Mouse (Mus musculus): Measurements from ENCODE around the gene Olfr312. TPM values are rescaled to one million over a fixed set of nuclear protein-coding genes. Genes with fewer than 3 reads are reported as not detected.
"Not testable (repeated sequence)": the region's sequence is repeated elsewhere in the genome, so short reads cannot be mapped to it uniquely, and the experiment has no call there.

Gene Olfr312
- polyA plus RNA-seq (2015; fragmentation: Nextera tagmentation; extraction: Ambion mirVana): not detected in 2 replicates

GRCm38 (mm10) chr11:58828937-58829336 is at the start of gene Olfr312:
Gene Olfr312, plus strand, starts transcription at chr11:58829237.
- ATAC-seq (ENCODE audit: insufficient number of reproducible peaks, low FRiP score, low TSS enrichment, low read depth); H3K27me3 ChIP-seq; H3K4me1 ChIP-seq; H3K9ac ChIP-seq; H3K4me3 ChIP-seq (replicated peaks); H3K27ac ChIP-seq (replicated peaks); H3K4me2 ChIP-seq (replicated peaks); H3K9me3 ChIP-seq (replicated peaks); H3K36me3 ChIP-seq: not testable (repeated sequence)

DNA sequence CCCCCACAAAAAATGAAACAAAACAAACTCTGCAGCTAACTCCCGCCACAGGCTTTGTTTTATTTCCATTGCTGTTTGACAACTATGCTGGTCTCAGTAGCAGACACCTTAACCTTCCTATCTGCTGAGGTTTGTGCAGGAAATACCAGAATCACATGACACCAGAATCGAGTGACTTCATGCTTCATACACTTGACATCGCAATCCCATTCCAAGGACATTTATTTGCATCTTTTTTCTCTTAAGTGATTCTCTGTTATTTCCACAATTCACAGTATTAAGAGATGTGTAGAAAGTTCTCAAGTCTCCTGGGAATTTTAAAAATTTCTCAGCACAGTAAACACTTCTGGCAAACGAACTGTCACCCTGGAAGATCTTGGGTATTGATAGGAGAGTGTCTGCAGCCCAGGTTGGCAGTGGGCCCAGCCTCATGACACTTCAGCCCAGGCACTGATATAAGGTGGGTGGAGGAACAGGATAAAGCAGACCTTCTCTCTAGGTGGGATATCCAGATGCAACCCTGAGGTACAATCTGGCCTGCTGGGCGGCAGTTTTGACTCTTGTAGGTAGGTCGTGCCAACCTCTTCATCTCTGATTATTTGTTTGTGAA is 46.5 kb upstream of the Olfr312 start, which contains the start of gene Olfr314:
Gene Olfr314 (plus strand): TSS at position 473 of the 610 bp plus-strand sequence.
- WGBS: 69% methylated on average over 6 of the region's 6 CpGs

GRCm38 (mm10) chr11:58784182-58784581 is 44.9 kb upstream of the Olfr312 start:
- Histone ChIP-seq H3K4me1 (no peaks in the 10 kb centered on the region), H3K36me3 (no peaks in the 10 kb centered on the region), H3K27ac (replicated peaks) (no peak overlapping the region), H3K27me3 (no peaks in the 10 kb centered on the region), H3K4me2 (replicated peaks) (no peak overlapping the region), H3K9ac (no peak overlapping the region), H3K4me3 (replicated peaks) (no peak overlapping the region), H3K9me3 (replicated peaks) (no peaks in the 10 kb centered on the region)
- 83% methylated on average over 2 of the region's 2 CpGs for WGBS
- no peak for ATAC-seq (ENCODE audit: insufficient number of reproducible peaks, low FRiP score, low TSS enrichment, low read depth)

More for the DNA sequence above, 46.5 kb upstream of the Olfr312 start, which contains the start of gene Olfr314:
- Histone ChIP-seq H3K4me2 (replicated peaks) (no peak within 1 kb of the TSS), H3K4me1 (no peaks in the 10 kb centered on the region), H3K36me3 (no peaks in the 10 kb centered on the region), H3K9ac (no peak within 1 kb of the TSS), H3K9me3 (replicated peaks) (no peaks in the 10 kb centered on the region), H3K4me3 (replicated peaks) (no peak within 1 kb of the TSS), H3K27ac (replicated peaks) (no peak within 1 kb of the TSS), H3K27me3 (no peaks in the 10 kb centered on the region)
- ATAC-seq (ENCODE audit: insufficient number of reproducible peaks, low FRiP score, low TSS enrichment, low read depth): no peak

- Histone ChIP-seq H3K27ac (replicated peaks) (no peak overlapping the region), H3K27me3 (no peaks in the 10 kb centered on the region), H3K4me2 (replicated peaks) (no peak overlapping the region), H3K36me3 (no peaks in the 10 kb centered on the region), H3K9me3 (replicated peaks) (no peaks in the 10 kb centered on the region), H3K4me3 (replicated peaks) (no peak overlapping the region), H3K4me1 (no peaks in the 10 kb centered on the region), H3K9ac (no peak overlapping the region)
- WGBS: 81% methylated on average over 10 of the region's 10 CpGs
- no peak for ATAC-seq (ENCODE audit: insufficient number of reproducible peaks, low FRiP score, low TSS enrichment, low read depth)
These were observed 41.4 kb upstream of the Olfr312 start for GRCm38 (mm10) chr11:58787651-58788050.

DNA sequence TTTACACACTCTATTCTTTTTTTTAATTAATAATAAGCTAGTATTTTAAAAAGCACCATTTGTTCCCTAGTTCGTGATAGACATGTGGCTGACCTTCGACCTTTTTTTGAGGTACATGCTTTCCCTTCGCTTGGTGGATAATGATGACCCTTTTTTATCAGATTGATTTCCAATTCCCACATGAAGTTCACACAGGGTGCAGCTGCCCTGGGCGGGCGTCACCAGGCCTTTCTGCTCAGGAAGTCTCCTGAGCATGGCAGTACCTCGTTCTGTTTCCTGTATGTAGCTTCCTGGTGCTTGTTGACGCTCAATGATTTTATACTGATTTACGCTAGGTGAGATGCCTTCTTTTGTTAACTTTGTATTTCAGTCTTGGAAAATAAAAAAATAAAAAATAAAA is 40.7 kb upstream of the Olfr312 start:
- Histone ChIP-seq H3K36me3 (no peaks in the 10 kb centered on the region), H3K4me3 (replicated peaks) (no peak overlapping the region), H3K9me3 (replicated peaks) (no peaks in the 10 kb centered on the region), H3K27me3 (no peaks in the 10 kb centered on the region), H3K9ac (no peak overlapping the region), H3K27ac (replicated peaks) (no peak overlapping the region), H3K4me2 (replicated peaks) (no peak overlapping the region), H3K4me1 (no peaks in the 10 kb centered on the region)
- 75% methylated on average over 8 of the region's 8 CpGs for WGBS
- no peak for ATAC-seq (ENCODE audit: insufficient number of reproducible peaks, low FRiP score, low TSS enrichment, low read depth)

- no peak overlapping the region for H3K4me2 ChIP-seq (replicated peaks)
- ATAC-seq (ENCODE audit: insufficient number of reproducible peaks, low FRiP score, low TSS enrichment, low read depth): no peak
- no peaks in the 10 kb centered on the region for H3K36me3 ChIP-seq
- H3K9ac ChIP-seq: no peak overlapping the region
- 25% methylated on average over 3 of the region's 3 CpGs for WGBS
- no peak overlapping the region for H3K27ac ChIP-seq (replicated peaks)
- H3K4me1 ChIP-seq: no peaks in the 10 kb centered on the region
- no peaks in the 10 kb centered on the region for H3K9me3 ChIP-seq (replicated peaks)
- H3K4me3 ChIP-seq (replicated peaks): no peak overlapping the region
- no peaks in the 10 kb centered on the region for H3K27me3 ChIP-seq
These were observed 39.5 kb upstream of the Olfr312 start for GRCm38 (mm10) chr11:58789532-58789931.

GRCm38 (mm10) chr11:58790053-58790452 is 39.0 kb upstream of the Olfr312 start:
- Histone ChIP-seq H3K27me3 (no peaks in the 10 kb centered on the region), H3K27ac (replicated peaks) (no peak overlapping the region), H3K4me2 (replicated peaks) (no peak overlapping the region), H3K4me1 (no peaks in the 10 kb centered on the region), H3K9me3 (replicated peaks) (no peaks in the 10 kb centered on the region), H3K9ac (no peak overlapping the region), H3K36me3 (no peaks in the 10 kb centered on the region), H3K4me3 (replicated peaks) (no peak overlapping the region)
- WGBS: 44% methylated on average over 2 of the region's 2 CpGs
- no peak for ATAC-seq (ENCODE audit: insufficient number of reproducible peaks, low FRiP score, low TSS enrichment, low read depth)

DNA sequence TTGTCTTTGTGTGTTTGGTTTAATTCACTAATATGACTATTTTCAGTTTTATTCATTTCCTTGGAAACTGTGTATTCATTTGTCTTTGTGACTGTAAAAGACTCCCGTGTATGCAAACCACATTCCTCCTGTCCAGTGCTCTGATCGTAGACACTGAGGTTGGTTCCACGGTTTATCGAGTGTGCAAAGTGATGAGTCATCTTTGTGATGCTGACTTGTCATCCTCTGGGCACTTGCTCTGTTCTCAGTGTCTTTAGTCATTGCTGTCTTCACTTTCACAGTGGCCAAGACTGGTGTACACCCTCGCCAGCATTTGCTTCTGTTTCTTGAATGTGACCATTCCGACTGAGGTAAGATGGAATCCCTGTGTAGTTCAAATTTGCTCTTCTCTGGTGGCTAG is 38.4 kb upstream of the Olfr312 start:
- Histone ChIP-seq H3K9me3 (replicated peaks) (no peaks in the 10 kb centered on the region), H3K4me1 (no peaks in the 10 kb centered on the region), H3K27ac (replicated peaks) (no peak overlapping the region), H3K4me2 (replicated peaks) (no peak overlapping the region), H3K27me3 (no peaks in the 10 kb centered on the region), H3K9ac (no peak overlapping the region), H3K36me3 (no peaks in the 10 kb centered on the region), H3K4me3 (replicated peaks) (no peak overlapping the region)
- ATAC-seq (ENCODE audit: insufficient number of reproducible peaks, low FRiP score, low TSS enrichment, low read depth): no peak
- WGBS: 73% methylated on average over 6 of the region's 6 CpGs

GRCm38 (mm10) chr11:58795856-58796255 is 33.2 kb upstream of the Olfr312 start:
- Histone ChIP-seq H3K9me3 (replicated peaks) (no peaks in the 10 kb centered on the region), H3K9ac (no peak overlapping the region), H3K4me1 (no peaks in the 10 kb centered on the region), H3K4me3 (replicated peaks) (no peak overlapping the region), H3K4me2 (replicated peaks) (no peak overlapping the region), H3K27me3 (no peaks in the 10 kb centered on the region), H3K27ac (replicated peaks) (no peak overlapping the region), H3K36me3 (no peaks in the 10 kb centered on the region)
- no peak for ATAC-seq (ENCODE audit: insufficient number of reproducible peaks, low FRiP score, low TSS enrichment, low read depth)
- WGBS: 83% methylated on average over 2 of the region's 2 CpGs

DNA sequence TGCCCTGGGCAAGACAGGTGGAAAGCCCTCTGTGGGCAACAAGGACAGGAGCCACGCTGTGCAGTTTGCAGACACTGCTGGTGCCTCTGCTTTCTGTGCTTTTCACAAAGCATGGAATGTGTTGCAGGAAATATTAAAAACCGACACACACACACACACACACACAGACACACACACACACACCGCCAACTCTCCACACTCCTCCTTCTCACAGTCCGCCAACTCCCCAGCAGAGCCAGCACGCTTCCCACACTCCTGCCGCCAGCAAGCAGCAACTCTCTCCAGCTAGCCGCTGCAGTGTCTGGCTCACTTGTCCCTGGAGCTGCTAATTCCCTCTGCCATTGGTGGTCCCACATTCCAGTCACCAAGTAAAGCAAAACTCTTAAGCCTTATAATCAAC is 32.2 kb upstream of the Olfr312 start:
- no peak overlapping the region for H3K4me3 ChIP-seq (replicated peaks)
- WGBS: 65% methylated on average over 7 of the region's 7 CpGs
- no peaks in the 10 kb centered on the region for H3K36me3 ChIP-seq
- H3K4me1 ChIP-seq: peaks cover 2% of the 10 kb centered on the region; the same call in 1 of the 2 replicates
- ATAC-seq (ENCODE audit: insufficient number of reproducible peaks, low FRiP score, low TSS enrichment, low read depth): no peak
- H3K27ac ChIP-seq (replicated peaks): no peak overlapping the region
- H3K9ac ChIP-seq: no peak overlapping the region
- H3K4me2 ChIP-seq (replicated peaks): no peak overlapping the region
- no peaks in the 10 kb centered on the region for H3K27me3 ChIP-seq
- H3K9me3 ChIP-seq (replicated peaks): no peaks in the 10 kb centered on the region

- H3K4me1 ChIP-seq: peaks cover 4% of the 10 kb centered on the region; the same call in 1 of the 2 replicates
- no peak overlapping the region for H3K4me3 ChIP-seq (replicated peaks)
- ATAC-seq (ENCODE audit: insufficient number of reproducible peaks, low FRiP score, low TSS enrichment, low read depth): no peak
- H3K9me3 ChIP-seq (replicated peaks): no peaks in the 10 kb centered on the region
- H3K27me3 ChIP-seq: no peaks in the 10 kb centered on the region; the same call in 1 of the 2 replicates
- no peak overlapping the region for H3K9ac ChIP-seq
- H3K27ac ChIP-seq (replicated peaks): no peak overlapping the region
- WGBS: 78% methylated on average over 5 of the region's 5 CpGs
- H3K36me3 ChIP-seq: no peaks in the 10 kb centered on the region
- no peak overlapping the region for H3K4me2 ChIP-seq (replicated peaks)
These were observed 29.3 kb upstream of the Olfr312 start for GRCm38 (mm10) chr11:58799747-58800146.
